23 mouse cellular contexts compared by ENCODE assay signal in the genomic region with DNA sequence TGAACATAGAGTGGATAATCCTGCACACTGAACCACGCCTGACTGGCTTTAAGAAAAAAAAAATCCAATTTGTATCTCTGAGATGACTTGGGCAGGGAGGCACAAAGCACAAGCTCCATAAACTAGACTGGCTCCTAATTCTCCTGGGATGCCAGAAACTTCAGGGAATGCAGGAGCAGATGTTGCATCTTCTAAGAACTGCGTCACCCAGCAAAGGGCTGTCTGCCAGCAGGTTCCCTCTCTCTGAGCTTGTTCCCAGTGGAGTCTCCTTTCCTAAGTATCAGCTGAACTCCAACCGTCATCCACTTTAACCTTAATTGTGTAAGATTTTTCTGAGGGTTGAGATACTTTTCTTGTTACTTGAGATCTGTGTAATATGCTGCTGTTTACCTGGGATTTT.
DNase-seq lines count a peak whose midpoint lies in the region; TF ChIP-seq lines count a peak whose summit lies in the region.
"Had no signal": no experiment of that assay in that cellular context is flagged by ENCODE, and none has a peak within 500 bp of the region (broad histone marks: within the 10 kb centered on the region; RNA-seq: fewer than 3 reads in every experiment).

No protein-coding gene starts in this region.

- H3K4me1 ChIP-seq in heart, adult 2 months (ENCODE audit: control insufficient read depth, insufficient read depth, low read length): no peaks in the 10 kb centered on the region
- H3K4me1 ChIP-seq: embryonic facial prominence, embryonic 15.5 days; forebrain, embryonic 15.5 days; heart, embryonic 15.5 days; liver, embryonic 13.5 days; megakaryocyte, embryonic 14.5 days had no signal

- H3K4me3 ChIP-seq in heart, adult 2 months: no peak overlapping the region
- H3K4me3 ChIP-seq: embryonic facial prominence, embryonic 15.5 days; forebrain, embryonic 15.5 days; heart, embryonic 15.5 days; layer of hippocampus, adult 2 months; liver, embryonic 13.5 days; megakaryocyte, embryonic 14.5 days; midbrain, embryonic 15.5 days had no signal

- no peak for TF ChIP-seq POLR2A in heart, adult 2 months (IDR thresholded peaks at IDR 0.05; ENCODE audit: insufficient read depth, low read depth, low read length)

- H3K27me3 ChIP-seq in heart, adult 2 months (ENCODE audit: control insufficient read depth, insufficient read depth, low read length): no peaks in the 10 kb centered on the region
- H3K27me3 ChIP-seq: embryonic facial prominence, embryonic 15.5 days; forebrain, embryonic 15.5 days; heart, embryonic 15.5 days; liver, embryonic 13.5 days; megakaryocyte, embryonic 14.5 days; midbrain, embryonic 15.5 days had no signal

- peak; percentile 5 to 6 for DNase-seq in cerebellum, postnatal 10 days
- no peak for DNase-seq in cerebellum, postnatal 36 days
- DNase-seq in left cerebral cortex, postnatal 14 days (ENCODE audit: low spot score in 2 of 2): peak; percentile 28 to 31
- no peak for DNase-seq in left cerebral cortex, adult 8-10 months (ENCODE audit: low spot score in 2 of 2)
- DNase-seq in brain, adult 2 months (ENCODE audit: low read depth, low spot score): peak; percentile 72
- DNase-seq in retina, postnatal 1 day: peak; percentile 21
- no peak for DNase-seq in heart, adult 2 months
- DNase-seq: adrenal gland, postnatal 25 days; cerebellum, adult 11-12 months; cerebellum, postnatal 14 days; heart, postnatal 36 days; kidney, adult 8-10 months; kidney, postnatal 25 days; liver, embryonic 13.5 days; lung, adult 2 months; thymus, postnatal 25 days had no signal

- WGBS in heart, adult 2 months: 67% methylated on average over 3 of the region's 3 CpGs

- intact Hi-C loops in left cerebral cortex, postnatal 14 days (cut with DNase I): no loop called here
- intact Hi-C loops in heart, adult 2 months (cut with DNase I): no loop called here

- H3K27ac ChIP-seq in heart, adult 2 months: no peak overlapping the region
- H3K27ac ChIP-seq: embryonic facial prominence, embryonic 15.5 days; forebrain, embryonic 15.5 days; heart, embryonic 15.5 days; hindbrain, embryonic 14.5 days; layer of hippocampus, adult 2 months; liver, embryonic 13.5 days; midbrain, embryonic 15.5 days had no signal

- H3K9ac ChIP-seq in heart, adult 2 months (ENCODE audit: low read depth, low read length): no peak overlapping the region
- H3K9ac ChIP-seq: embryonic facial prominence, embryonic 15.5 days; forebrain, embryonic 15.5 days; heart, embryonic 15.5 days; hindbrain, embryonic 14.5 days; liver, embryonic 13.5 days; midbrain, embryonic 15.5 days had no signal

- no peaks in the 10 kb centered on the region for H3K79me2 ChIP-seq in heart, adult 2 months (replicated peaks; ENCODE audit: control insufficient read depth, insufficient read depth, low read length)

- H3K36me3 ChIP-seq in heart, adult 2 months (ENCODE audit: control insufficient read depth, insufficient read depth, low read length): no peaks in the 10 kb centered on the region
- H3K36me3 ChIP-seq: embryonic facial prominence, embryonic 15.5 days; forebrain, embryonic 15.5 days; heart, embryonic 15.5 days; liver, embryonic 13.5 days; midbrain, embryonic 15.5 days had no signal

- no peak for TF ChIP-seq CTCF in heart, adult 2 months (IDR thresholded peaks at IDR 0.05)

- TF ChIP-seq EP300 in heart, adult 2 months (IDR thresholded peaks at IDR 0.05; ENCODE audit: insufficient read depth, low read depth, low read length): no peak

Comparison
In these comparisons a context has a peak if more than half of its experiments do, and no peak if none do; other contexts are left out.
1. DNase-seq: peak in cerebellum, postnatal 10 days (2 of 2), left cerebral cortex, postnatal 14 days (2 of 2), brain, adult 2 months (single experiment) and retina, postnatal 1 day (single experiment); none in cerebellum, postnatal 36 days (0 of 2), left cerebral cortex, adult 8-10 months (0 of 2) and heart, adult 2 months (0 of 2).